Mouse (Mus musculus) forebrain, embryonic 13.5 days (tissue): Measurements from ENCODE around the gene Ap4m1. TPM values are rescaled to one million over a fixed set of nuclear protein-coding genes. Genes with fewer than 3 reads are reported as not detected.
"Not testable (repeated sequence)": the region's sequence is repeated elsewhere in the genome, so short reads cannot be mapped to it uniquely, and the experiment has no call there.

Experiments used
- ATAC-seq: fragments of 200-750 bp; cut with Nextera tagmentation; 2 replicates; pipeline ENCODE4 v1.8.0; 2017
- H3K27ac ChIP-seq: fragments of 300-500 bp; sonication (generic); 2 replicates; pipeline ENCODE4 v1.5.1; 2015; ENCODE audit warnings: inconsistent platforms, mild to moderate bottlenecking, moderate library complexity
- H3K27me3 ChIP-seq: fragments of 300-500 bp; sonication (generic); 2 replicates; pipeline ENCODE4 v1.6.1; 2015; ENCODE audit warnings: mild to moderate bottlenecking, inconsistent platforms
- H3K36me3 ChIP-seq: fragments of 300-500 bp; sonication (generic); 2 replicates; pipeline ENCODE4 v1.6.1; 2015; ENCODE audit warnings: mild to moderate bottlenecking, inconsistent platforms; ENCODE audit not compliant: poor library complexity, severe bottlenecking
- H3K4me1 ChIP-seq: fragments of 300-500 bp; sonication (generic); 2 replicates; pipeline ENCODE4 v1.6.1; 2015; ENCODE audit warnings: inconsistent platforms
- H3K4me2 ChIP-seq: fragments of 300-500 bp; sonication (generic); 2 replicates; pipeline ENCODE4 v1.6.1; 2015; ENCODE audit warnings: inconsistent platforms, mild to moderate bottlenecking, moderate library complexity
- H3K4me3 ChIP-seq: fragments of 300-500 bp; sonication (generic); 2 replicates; pipeline ENCODE4 v1.5.1; 2015; ENCODE audit warnings: mild to moderate bottlenecking, inconsistent platforms
- H3K9ac ChIP-seq: fragments of 300-500 bp; sonication (generic); 2 replicates; pipeline ENCODE4 v1.6.1; 2015; ENCODE audit warnings: mild to moderate bottlenecking, inconsistent platforms
- H3K9me3 ChIP-seq: fragments of 300-500 bp; sonication (generic); replicated peaks from 2 replicates; pipeline ENCODE4 v1.6.1; 2016; ENCODE audit warnings: inconsistent platforms
- WGBS: fragments of 180-500 bp; shearing (Covaris S2); methylation state at CpG from one replicate; pipeline ENCODE4 v1.1.7; 2015; 5-methylcytosine and 5-hydroxymethylcytosine counted together
- microRNA counts: library from miRNA; unstranded; fragments of <30 nt; microRNA quantifications from one replicate; lab custom pipeline; 2016
- microRNA-seq: library from miRNA; unstranded; fragments of <30 nt; microRNA quantifications from one replicate; pipeline ENCODE4, GENCODE M21; 2016
- polyA plus RNA-seq: library from polyadenylated mRNA; unstranded; fragments of >200 nt; fragmentation: Nextera tagmentation; extraction: Ambion mirVana; gene quantifications from 2 replicates; pipeline ENCODE4 v1.2.1, GENCODE M21; 2015

Gene Ap4m1
- polyA plus RNA-seq, 1 experiment from 2014 or later = 29.2 TPM

- no peak overlapping the region for H3K4me2 ChIP-seq
- H3K4me1 ChIP-seq = no peaks in the 10 kb centered on the region
- H3K9me3 ChIP-seq = peaks cover 9% of the 10 kb centered on the region; the same call in 1 of the 2 replicates
- H3K27me3 ChIP-seq = no peaks in the 10 kb centered on the region
- ATAC-seq = no peak
- H3K4me3 ChIP-seq = no peak overlapping the region
- 89% methylated on average over 4 of the region's 4 CpGs for WGBS
- H3K9ac ChIP-seq = no peak overlapping the region
- no peak overlapping the region for H3K27ac ChIP-seq
- H3K36me3 ChIP-seq = no peaks in the 10 kb centered on the region
Measured at GRCm38 (mm10) chr5:138207873-138208272, 36.1 kb downstream of the Ap4m1 start.

GRCm38 (mm10) chr5:138216632-138217031, 44.8 kb downstream of the Ap4m1 start:
- WGBS = 96% methylated on average over 13 of the region's 13 CpGs

DNA sequence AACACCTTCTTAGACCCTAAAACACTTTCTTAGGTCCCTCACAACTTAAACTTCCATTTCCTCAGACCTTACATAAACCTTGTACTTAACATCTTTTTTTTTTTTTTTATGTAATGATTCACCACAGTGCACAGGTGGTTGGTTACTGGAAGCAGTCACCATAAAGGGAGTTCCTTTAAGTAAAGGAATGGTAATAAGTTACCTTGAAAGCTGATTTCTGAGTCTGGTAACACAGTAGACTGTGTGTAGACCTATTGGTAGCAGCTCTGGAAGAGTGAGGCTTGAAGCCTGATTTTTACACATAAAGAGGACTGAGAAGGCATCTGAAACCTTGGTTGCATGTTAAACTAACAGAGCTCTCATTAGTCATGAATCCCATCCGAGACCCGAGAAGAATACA, 48.1 kb downstream of the Ap4m1 start:
- Histone ChIP-seq H3K4me2 (no peak overlapping the region), H3K36me3 (no peaks in the 10 kb centered on the region), H3K9ac (no peak overlapping the region), H3K4me1 (no peaks in the 10 kb centered on the region), H3K27ac (no peak overlapping the region), H3K9me3 (peaks cover 22% of the 10 kb centered on the region), H3K4me3 (no peak overlapping the region), H3K27me3 (no peaks in the 10 kb centered on the region)
- no peak for ATAC-seq
- WGBS = 80% methylated on average over 2 of the region's 2 CpGs

More at GRCm38 (mm10) chr5:138216632-138217031, 44.8 kb downstream of the Ap4m1 start:
- H3K27me3 ChIP-seq, H3K4me2 ChIP-seq, H3K4me3 ChIP-seq, H3K4me1 ChIP-seq, H3K9ac ChIP-seq, ATAC-seq, H3K36me3 ChIP-seq, H3K27ac ChIP-seq: not testable (repeated sequence)
- H3K9me3 ChIP-seq = peaks cover 25% of the 10 kb centered on the region

DNA sequence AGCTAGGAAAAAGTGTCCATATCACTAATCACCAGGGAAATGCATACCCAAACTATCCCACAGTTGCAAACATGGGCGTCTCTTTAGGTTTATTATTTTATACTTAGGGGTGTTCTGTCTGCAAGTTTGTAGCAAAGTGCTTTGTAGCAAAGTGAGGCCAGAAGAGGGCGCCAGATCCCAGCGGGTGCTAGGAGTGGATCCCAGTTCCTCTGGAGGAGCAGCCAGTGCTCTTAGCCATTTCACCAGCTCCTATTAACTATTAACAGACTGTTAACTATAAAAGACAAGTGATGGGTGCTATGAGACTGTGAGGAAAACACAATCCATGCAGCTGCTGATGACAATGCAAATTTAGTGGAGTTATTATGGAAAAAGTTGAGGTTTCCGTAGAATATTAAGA, 50.3 kb downstream of the Ap4m1 start:
- no peaks in the 10 kb centered on the region for H3K4me1 ChIP-seq

DNA sequence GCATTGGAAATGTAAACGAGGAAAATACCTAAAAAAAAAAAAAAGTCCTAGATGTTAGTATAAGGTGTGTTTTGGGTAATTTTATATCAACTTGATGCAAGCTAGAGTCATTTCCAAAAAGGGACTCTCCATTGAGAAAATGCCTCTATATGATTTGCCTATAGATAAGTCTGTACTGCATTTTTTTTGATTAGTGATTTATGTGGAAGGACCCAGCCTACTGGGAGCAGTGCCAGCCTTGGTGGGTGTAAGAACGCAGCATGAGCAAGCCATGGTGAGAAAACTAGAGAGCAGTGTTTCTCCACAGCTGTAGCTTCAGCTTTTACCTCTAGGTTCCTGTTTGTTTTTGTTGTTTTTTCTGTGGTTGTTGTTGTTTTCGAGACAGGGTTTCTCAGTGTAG, 51.5 kb downstream of the Ap4m1 start:
- H3K4me3 ChIP-seq = no peak overlapping the region
- H3K27me3 ChIP-seq = no peaks in the 10 kb centered on the region
- no peaks in the 10 kb centered on the region for H3K9me3 ChIP-seq
- no peak for ATAC-seq
- no peaks in the 10 kb centered on the region for H3K4me1 ChIP-seq
- no peaks in the 10 kb centered on the region for H3K36me3 ChIP-seq
- no peak overlapping the region for H3K9ac ChIP-seq
- 63% methylated on average over 3 of the region's 3 CpGs for WGBS
- H3K4me2 ChIP-seq = no peak overlapping the region
- H3K27ac ChIP-seq = no peak overlapping the region

More for the DNA sequence above, 50.3 kb downstream of the Ap4m1 start:
- no peaks in the 10 kb centered on the region for H3K27me3 ChIP-seq
- no peaks in the 10 kb centered on the region for H3K9me3 ChIP-seq
- H3K27ac ChIP-seq = no peak overlapping the region
- 24% methylated on average over 4 of the region's 4 CpGs for WGBS
- H3K4me3 ChIP-seq = no peak overlapping the region
- ATAC-seq = no peak
- no peak overlapping the region for H3K9ac ChIP-seq
- H3K4me2 ChIP-seq = no peak overlapping the region
- H3K36me3 ChIP-seq = no peaks in the 10 kb centered on the region

DNA sequence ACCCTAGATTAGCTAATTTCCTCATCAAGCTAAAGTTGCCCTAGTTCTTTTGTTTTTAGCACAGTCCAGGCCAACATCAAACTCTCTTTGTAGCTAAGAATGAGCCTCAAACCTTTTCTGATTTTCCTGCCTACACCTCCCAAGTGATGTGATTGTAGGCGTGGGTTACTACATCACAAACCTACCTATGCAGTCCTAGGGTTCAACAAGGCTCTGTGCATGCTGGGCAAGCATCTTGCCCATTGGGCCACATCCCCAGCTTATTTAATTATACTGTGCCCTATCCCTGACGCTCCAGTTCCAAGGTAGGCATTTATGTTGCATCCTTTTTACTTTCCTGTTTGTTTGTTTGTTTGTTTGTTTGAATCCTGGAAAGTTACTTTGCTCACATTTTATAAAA, 53.9 kb downstream of the Ap4m1 start, which contains the start of gene Nxpe5:
Nxpe5 (plus strand) TSS at position 199 of the 400 bp plus-strand sequence.
- Histone ChIP-seq H3K27ac (no peak within 1 kb of the TSS), H3K9me3 (no peaks in the 10 kb centered on the region), H3K36me3 (no peaks in the 10 kb centered on the region), H3K4me3 (no peak within 1 kb of the TSS), H3K4me1 (no peaks in the 10 kb centered on the region), H3K4me2 (no peak within 1 kb of the TSS), H3K27me3 (no peaks in the 10 kb centered on the region), H3K9ac (no peak within 1 kb of the TSS)
- ATAC-seq = no peak
- WGBS = 63% methylated on average over 2 of the region's 2 CpGs

- Histone ChIP-seq H3K4me3 (no peak overlapping the region), H3K9ac (no peak overlapping the region), H3K27ac (no peak overlapping the region), H3K4me2 (no peak overlapping the region), H3K9me3 (no peaks in the 10 kb centered on the region), H3K4me1 (no peaks in the 10 kb centered on the region), H3K27me3 (no peaks in the 10 kb centered on the region), H3K36me3 (no peaks in the 10 kb centered on the region)
- WGBS = 77% methylated on average over 4 of the region's 4 CpGs
- no peak for ATAC-seq
Measured at GRCm38 (mm10) chr5:138226491-138226890, 54.7 kb downstream of the Ap4m1 start.

- Histone ChIP-seq H3K9ac (no peak overlapping the region), H3K36me3 (no peaks in the 10 kb centered on the region), H3K4me2 (no peak overlapping the region), H3K27ac (no peak overlapping the region), H3K27me3 (no peaks in the 10 kb centered on the region), H3K4me1 (no peaks in the 10 kb centered on the region), H3K4me3 (no peak overlapping the region), H3K9me3 (no peaks in the 10 kb centered on the region)
- ATAC-seq = no peak
- 74% methylated on average over 2 of the region's 2 CpGs for WGBS
Measured at GRCm38 (mm10) chr5:138227367-138227766, 55.6 kb downstream of the Ap4m1 start.

DNA sequence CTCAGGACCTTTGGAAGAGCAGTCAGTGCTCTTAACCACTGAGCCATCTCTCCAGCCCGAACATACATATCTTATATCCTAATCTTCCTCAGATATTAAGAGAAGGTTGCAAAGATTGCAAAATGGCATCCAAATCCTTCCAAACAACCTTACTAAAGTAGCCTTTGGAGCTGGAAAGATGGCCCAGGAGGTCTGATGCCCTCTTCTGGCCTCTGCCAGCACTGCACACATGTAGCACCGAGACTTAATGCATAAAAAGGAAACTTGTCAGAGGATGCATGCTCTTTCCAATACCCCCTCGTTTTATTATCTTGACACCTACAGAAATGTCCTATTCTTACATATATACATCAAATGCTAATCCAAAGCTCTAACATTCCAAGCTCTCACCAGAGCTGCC, 56.2 kb downstream of the Ap4m1 start:
- ATAC-seq = no peak
- 66% methylated on average over 3 of the region's 3 CpGs for WGBS
- H3K9ac ChIP-seq = no peak overlapping the region
- no peak overlapping the region for H3K4me3 ChIP-seq
- no peaks in the 10 kb centered on the region for H3K9me3 ChIP-seq
- H3K4me2 ChIP-seq = no peak overlapping the region
- H3K27ac ChIP-seq = no peak overlapping the region
- no peaks in the 10 kb centered on the region for H3K4me1 ChIP-seq
- no peaks in the 10 kb centered on the region for H3K27me3 ChIP-seq
- H3K36me3 ChIP-seq = no peaks in the 10 kb centered on the region

- no peak overlapping the region for H3K27ac ChIP-seq
- H3K4me2 ChIP-seq = no peak overlapping the region
- no peak overlapping the region for H3K4me3 ChIP-seq
- no peak overlapping the region for H3K9ac ChIP-seq
- H3K36me3 ChIP-seq = no peaks in the 10 kb centered on the region
- ATAC-seq = no peak
- no peaks in the 10 kb centered on the region for H3K4me1 ChIP-seq
- H3K27me3 ChIP-seq = no peaks in the 10 kb centered on the region
- no peaks in the 10 kb centered on the region for H3K9me3 ChIP-seq
- WGBS = 90% methylated on average over 3 of the region's 3 CpGs
Measured at GRCm38 (mm10) chr5:138229511-138229910, 57.7 kb downstream of the Ap4m1 start.

MicroRNA genes within 50 kb of the gene (microRNA counts, 519-probe panel; counts per million panel counts)
- 5,488 counts per million, percentile 94 among the panel's probes with 10 or more counts for microRNA mmu-miR-106b (lab: Ali Mortazavi, UCI)
- microRNA mmu-miR-25 (lab: Ali Mortazavi, UCI) = 6,496 counts per million, percentile 98 among the panel's probes with 10 or more counts
- microRNA mmu-miR-93 (lab: Ali Mortazavi, UCI) = 5,507 counts per million, percentile 94 among the panel's probes with 10 or more counts

Small RNA genes within 50 kb of the gene (microRNA-seq; reads per million reads assigned to microRNA genes)
- gene Mir106b = 15,644 reads per million, percentile 96 among the genes with 10 or more reads in this experiment
- 769 reads per million, percentile 76 among the genes with 10 or more reads in this experiment for gene Mir25
- gene Mir93 = 25,373 reads per million, percentile 98 among the genes with 10 or more reads in this experiment

Other genes starting within 250 kb of the Ap4m1 start
- gene Gjc3, start 208.9 kb upstream of the Ap4m1 start, polyA plus RNA-seq = 0.04 TPM in 1 of 2 replicates, not detected in the other
- not detected in 2 replicates for gene Azgp1, start 190.5 kb upstream of the Ap4m1 start, polyA plus RNA-seq
- gene Smok3a, start 150.7 kb upstream of the Ap4m1 start, polyA plus RNA-seq = not detected in 2 replicates
- not detected in 2 replicates for gene Smok3b, start 150.6 kb upstream of the Ap4m1 start, polyA plus RNA-seq
- not detected in 2 replicates for gene Smok3c, start 118.8 kb upstream of the Ap4m1 start, polyA plus RNA-seq
- 24.7 and 27.5 TPM in 2 replicates for gene Zkscan1, start 86.9 kb upstream of the Ap4m1 start, polyA plus RNA-seq
- 111 and 123 TPM in 2 replicates for gene Zscan21, start 55.1 kb upstream of the Ap4m1 start, polyA plus RNA-seq
- gene Zfp113, start 16.3 kb upstream of the Ap4m1 start, polyA plus RNA-seq = 46.1 and 49.5 TPM in 2 replicates
- 308 and 315 TPM in 2 replicates for gene Cops6, start 10.9 kb upstream of the Ap4m1 start, polyA plus RNA-seq
- 258 and 276 TPM in 2 replicates for gene Mcm7, start 420 bp downstream of the Ap4m1 start, polyA plus RNA-seq
- gene Taf6, start 15.4 kb downstream of the Ap4m1 start, polyA plus RNA-seq = 115 and 121 TPM in 2 replicates
- 48.1 and 48.2 TPM in 2 replicates for gene Cnpy4, start 15.5 kb downstream of the Ap4m1 start, polyA plus RNA-seq
- 10.8 and 12.2 TPM in 2 replicates for gene Mblac1, start 22.3 kb downstream of the Ap4m1 start, polyA plus RNA-seq
- gene Nxpe5, start 53.9 kb downstream of the Ap4m1 start, polyA plus RNA-seq = not detected in 2 replicates
- 67.4 TPM in 2 replicates for gene Lamtor4, start 83.5 kb downstream of the Ap4m1 start, polyA plus RNA-seq
- 9.1 and 10.0 TPM in 2 replicates for gene BC037034, start 92.0 kb downstream of the Ap4m1 start, polyA plus RNA-seq
- gene Gal3st4, start 100.8 kb downstream of the Ap4m1 start, polyA plus RNA-seq = 1.6 and 2.8 TPM in 2 replicates
- 0.09 and 0.18 TPM in 2 replicates for gene Gm43720, start 108.0 kb downstream of the Ap4m1 start, polyA plus RNA-seq
- gene Gpc2, start 108.0 kb downstream of the Ap4m1 start, polyA plus RNA-seq = 137 and 160 TPM in 2 replicates
- 2.4 and 2.9 TPM in 2 replicates for gene Stag3, start 108.2 kb downstream of the Ap4m1 start, polyA plus RNA-seq
- gene Pvrig, start 170.0 kb downstream of the Ap4m1 start, polyA plus RNA-seq = not detected in 2 replicates